Mouse (Mus musculus) cerebellum, postnatal 36 days (tissue): ENCODE measurements around the gene Sars.

ENCODE experiments used
- DNase-seq, 2 experiments: peaks; one replicate each; pipeline ENCODE4 v3.0.0; 2021 to 2022; ENCODE audit warnings: mixed read lengths in 2 of 2

The Sars gene

GRCm38 (mm10) chr3:108423844-108424801 is 20.9 kb downstream of the Sars start:
- DNase-seq: peak; percentile 75 to 77

DNA sequence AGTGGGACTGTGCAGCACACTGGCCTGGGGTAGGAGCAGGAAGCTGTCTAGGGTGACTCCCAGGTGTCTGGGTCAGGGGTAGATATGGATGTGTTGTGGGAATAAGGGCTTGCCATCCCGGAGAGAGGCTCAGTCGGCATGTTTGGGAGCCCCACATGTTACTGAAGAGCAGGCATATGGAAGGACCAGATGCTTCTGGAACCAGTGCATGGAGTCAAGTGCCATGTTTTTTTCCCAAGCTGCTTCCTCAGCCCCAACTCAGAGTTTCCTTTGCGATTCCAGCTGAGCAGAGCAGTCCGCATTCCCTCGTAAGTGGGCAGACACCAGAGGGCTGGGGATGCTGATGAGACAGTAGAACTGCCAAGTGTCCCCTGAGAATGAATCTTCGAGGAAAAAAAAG is 22.0 kb downstream of the Sars start:
- no peak for DNase-seq

DNA sequence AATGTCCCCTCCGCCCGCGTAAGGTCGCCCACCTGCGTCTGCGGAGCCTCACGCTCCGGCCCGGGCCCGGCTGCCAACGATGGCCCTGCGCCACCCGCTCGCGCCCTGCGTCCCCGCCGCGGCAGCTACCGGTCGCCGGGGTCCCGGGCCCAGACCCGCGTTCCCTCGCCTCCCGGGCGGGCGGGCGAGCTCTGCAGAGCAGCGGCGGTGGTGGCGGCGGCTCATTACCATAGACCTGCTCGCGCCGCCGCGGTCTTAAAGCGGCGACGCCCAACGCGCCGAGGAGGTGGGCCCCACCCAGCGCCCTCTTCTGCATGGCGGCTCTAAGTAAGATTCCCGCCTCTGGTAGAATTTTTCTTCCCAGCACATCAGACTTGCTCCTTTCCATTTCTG is 29.2 kb downstream of the Sars start:
- peak; percentile 84 to 89 for DNase-seq

DNA sequence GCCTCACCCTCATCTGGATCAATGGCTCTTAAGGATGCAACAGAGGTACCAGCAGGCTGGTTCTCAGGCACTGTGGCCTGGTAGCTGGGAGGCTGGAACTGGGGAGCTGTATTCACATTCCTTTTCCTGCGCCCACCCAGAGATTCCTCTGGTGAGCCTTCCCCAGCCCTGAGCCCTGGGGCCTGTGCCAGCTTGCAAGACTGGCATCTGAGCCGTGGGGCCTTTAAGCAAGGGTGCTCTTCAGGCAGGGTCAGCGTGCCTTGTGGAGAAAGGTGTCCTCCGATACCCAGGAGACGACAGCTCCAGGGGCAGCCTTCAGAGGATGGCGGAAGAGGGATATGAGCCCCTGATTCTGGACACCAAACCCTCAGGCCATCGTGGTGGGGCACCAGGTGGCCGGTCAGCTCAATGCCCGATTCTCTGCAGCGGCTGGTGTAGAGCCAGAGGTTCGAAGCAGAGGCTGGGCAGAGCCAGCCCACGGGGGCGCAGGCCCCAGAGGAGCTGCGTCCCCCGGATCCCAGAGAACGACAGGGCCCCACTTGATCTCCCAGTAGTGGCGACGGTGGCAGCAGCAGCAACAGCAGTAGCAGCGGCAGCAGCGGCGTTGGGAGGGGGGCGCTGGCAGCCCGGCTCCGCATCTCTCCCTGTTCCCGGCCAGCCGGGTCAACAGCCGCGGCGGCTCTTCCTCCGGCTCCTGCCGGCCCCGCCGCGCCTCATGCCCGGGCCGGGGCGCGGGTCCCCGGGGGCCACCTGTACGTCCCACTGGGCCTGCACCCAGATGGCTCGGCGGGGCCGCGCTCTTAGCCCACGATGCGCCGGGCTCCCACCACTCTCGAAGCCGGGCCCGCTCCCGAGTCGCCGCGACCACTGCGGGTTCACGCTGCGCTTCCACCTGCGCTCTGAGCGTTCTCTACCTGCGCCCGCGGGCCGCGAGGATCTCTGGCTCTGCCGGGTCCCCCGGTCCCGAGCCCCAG is 29.9 kb downstream of the Sars start, which contains the start of gene Celsr2:
Gene Celsr2, minus strand, starts transcription at position 696 of the 974 bp plus-strand sequence.
- peak in 1 of 2 experiments; percentile 35 for DNase-seq

DNA sequence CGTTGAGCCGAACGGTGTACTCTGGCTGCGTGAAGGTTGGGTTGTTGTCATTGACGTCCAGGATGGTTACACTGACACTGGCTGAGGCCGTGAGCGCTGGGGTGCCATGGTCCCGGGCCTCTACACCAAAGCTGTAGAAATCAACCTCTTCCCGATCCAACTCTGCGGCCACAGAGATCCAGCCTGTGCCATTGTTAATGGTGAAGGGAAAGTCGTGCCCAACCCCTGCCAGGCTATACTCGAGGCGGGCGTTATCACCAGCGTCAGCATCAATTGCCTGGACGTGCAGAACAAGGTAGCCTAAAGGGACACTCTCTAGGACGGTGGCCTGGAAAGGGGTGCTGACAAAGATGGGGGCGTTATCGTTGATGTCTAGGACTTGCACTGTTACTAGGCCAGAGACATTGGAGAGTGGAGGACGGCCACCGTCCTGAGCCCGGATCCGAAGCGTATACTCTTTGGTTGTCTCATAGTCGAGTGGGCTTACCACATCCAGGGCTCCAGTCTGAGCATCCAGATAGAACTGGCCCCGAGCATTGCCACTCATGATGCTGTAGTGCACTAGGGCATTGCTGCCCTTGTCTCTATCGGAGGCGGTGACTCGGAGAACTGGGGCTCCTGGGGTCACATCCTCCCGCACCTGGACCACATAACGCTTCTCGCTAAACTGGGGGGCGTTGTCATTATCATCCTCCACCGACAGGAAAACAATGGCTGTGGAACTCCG is 31.2 kb downstream of the Sars start:
- DNase-seq: no peak

GRCm38 (mm10) chr3:108411754-108412121 is 33.3 kb downstream of the Sars start:
- DNase-seq: peak; percentile 59 to 71

DNA sequence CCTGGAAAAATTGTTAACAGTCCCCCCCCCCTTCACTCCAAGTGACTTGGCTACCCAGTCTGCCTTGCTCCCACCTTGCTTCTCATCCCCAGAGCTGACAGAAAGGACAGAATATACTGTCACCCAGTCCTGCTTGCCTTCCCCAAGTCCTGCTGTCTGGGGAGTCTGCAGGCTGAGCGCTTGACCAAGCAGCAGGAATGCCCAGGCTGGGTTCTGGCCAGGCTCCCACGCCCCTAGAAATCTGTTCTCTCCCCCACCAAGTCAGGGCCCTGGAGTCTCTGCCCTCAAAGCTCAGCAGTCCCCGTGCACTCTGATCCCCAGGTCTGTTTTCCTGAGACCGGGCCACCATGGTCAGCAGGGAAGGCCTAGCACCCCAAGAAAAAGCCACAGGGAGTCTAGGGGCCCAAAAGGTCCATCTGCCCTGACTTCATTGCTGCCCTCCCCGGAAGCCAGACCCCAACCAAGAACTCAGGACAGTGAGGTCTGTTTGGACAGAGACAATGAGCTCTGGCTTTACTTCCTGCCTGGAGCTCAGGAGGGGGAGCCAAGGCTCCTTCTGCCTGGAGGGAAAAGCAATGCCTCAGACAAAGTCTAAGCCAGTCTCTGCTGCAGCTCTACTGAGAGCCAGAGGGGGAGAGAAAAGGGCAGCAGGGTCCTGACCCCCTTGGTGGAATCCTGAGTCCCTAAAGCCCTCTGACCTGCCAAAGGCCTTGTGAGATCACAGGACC is 33.8 kb downstream of the Sars start:
- DNase-seq: no peak

DNA sequence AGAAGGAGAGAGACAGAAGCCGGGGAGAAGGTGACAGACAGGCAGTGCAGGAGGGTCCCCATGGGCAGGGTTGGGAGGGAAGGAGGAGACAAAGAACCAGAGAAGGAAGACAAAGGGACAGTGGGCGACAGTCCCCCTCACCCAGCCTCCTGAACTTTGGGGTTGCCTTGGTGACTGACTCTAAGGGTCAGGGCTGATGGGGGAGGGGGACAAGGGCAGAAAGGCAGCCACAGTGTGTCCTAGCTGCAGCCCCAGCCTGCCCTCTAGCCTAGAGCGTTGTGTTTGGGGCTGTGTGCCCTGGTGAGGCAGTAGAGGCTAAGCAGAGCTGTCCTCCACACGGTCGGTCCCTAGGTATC is 34.7 kb downstream of the Sars start:
- no peak for DNase-seq

- peak; percentile 40 to 55 for DNase-seq
Observed at GRCm38 (mm10) chr3:108409656-108410358, 35.2 kb downstream of the Sars start.

- DNase-seq: no peak
Observed at GRCm38 (mm10) chr3:108408517-108409008, 36.4 kb downstream of the Sars start.

DNA sequence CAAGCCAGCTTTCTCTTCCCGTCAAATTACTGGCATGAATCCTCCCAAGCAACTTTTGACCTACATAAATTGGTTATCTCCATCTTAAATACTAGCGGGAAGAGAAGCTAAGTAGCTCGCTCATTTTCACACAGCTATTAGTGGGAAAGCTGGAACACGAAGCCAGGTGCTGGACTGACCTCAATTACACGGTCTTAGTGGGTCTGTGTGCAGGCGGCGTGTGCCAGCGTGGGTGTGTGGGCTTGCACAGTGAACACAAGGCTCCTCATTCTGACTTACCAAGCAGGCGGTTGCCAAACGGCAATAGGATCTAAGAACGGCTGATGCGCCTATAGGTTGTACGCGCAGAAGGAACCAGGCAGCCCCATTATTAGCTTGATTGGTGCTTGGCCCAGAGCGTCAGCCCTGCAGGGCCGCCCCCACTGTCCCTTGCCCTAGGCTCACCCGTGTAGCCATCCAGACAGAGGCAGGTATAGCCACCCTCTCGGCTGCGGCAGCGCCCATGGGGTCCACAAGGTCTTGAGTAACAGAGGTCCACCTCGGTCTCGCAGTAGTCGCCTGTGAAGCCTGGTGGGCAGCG is 38.6 kb downstream of the Sars start:
- no peak for DNase-seq

DNA sequence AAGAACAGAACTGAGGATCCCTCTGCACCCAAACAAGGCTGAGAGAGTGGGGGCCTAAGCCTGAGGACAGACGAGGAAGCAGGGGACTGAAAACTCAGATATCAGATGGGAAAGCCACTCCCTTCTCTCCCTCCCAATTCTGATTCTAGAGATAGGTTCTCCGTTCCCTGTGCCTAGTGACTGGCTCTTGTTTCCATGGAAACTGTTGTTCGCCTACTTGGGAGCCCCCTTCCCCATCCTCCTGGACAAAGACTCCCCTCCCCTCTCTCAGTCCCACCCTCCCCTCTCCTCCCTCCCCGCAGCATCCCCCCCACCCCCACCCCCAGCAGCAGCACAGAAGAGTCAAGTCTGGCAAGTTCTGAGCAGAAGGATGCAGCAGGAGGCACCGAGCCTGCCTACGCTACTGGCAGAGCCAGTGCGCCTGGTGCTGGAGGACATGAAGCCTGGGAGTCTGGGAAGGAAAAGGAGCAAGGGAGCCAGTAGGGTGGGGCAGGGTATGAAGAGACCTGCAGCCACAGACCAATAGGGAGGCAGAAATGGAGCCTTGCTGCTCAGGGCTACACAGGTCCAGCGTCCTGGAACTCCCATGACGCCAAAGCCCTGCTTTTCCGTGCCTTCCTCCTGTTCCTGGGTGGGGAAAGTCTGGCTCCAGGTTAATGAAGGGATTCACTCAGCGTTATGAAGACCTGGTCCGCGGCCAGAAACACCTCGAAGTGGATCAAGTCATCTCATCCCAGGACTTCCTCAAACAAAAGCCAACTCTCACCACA is 39.3 kb downstream of the Sars start:
- no peak for DNase-seq

- DNase-seq: no peak
Observed at GRCm38 (mm10) chr3:108402528-108402920, 42.5 kb downstream of the Sars start.

DNA sequence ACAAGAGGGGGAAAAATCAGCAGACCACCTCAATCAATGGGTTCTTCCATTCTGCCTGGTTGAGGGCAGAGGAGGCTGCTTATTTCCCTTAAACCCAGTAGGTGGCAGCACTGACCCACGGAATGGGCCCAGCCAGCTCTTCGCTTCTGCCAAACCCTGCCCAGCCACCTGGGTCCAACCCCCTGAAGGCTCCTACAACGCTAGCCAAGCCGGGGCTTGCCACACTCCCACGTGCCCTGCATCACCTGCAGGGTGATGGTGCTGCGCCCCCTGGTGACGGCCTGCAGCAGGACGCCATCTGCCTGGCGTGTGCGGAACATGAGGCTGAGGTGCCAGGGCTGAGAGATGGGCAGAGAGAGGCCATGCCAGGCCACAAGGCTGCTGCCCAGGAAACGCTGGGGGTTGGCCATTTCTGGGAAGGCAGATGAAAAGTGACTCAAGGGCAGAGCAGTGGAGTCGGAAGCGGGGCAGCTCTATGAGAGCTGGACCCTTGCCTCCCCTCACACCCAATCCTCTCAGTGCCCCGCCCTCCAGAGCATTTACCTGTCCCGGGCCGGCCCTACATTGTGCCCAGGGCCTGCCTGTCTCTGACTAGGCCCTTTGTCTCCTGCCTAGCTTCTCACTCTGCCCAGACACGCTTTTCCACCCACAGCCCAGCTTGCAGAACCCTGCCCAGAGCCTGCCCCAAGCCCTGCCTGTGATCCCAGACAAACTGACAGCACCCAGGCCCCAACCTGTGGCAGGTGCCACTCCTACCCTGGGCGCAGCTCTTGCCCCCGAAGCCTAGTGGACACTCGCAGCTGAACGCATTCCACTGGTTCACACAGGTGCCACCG is 43.1 kb downstream of the Sars start:
- DNase-seq: peak; percentile 90 to 95

DNA sequence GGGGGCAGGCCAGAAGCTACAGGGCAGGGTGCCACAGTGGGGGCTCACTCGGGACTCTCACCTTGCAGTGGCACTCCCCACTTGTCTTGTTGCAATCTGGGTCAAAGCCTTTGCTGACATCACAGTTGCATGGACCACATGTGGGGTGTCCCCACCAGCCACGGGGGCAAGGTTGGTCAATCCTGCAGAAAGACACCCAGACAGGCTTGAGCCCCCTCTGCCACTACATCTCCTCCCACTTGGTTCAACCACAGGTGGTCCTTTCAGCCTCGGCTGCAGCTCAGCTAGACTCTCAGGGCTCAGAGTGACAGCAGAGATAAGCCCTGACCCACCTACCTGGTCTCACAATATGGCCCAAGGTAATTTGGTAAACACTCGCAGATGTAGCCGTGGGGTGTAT is 44.6 kb downstream of the Sars start:
- no peak for DNase-seq

DNA sequence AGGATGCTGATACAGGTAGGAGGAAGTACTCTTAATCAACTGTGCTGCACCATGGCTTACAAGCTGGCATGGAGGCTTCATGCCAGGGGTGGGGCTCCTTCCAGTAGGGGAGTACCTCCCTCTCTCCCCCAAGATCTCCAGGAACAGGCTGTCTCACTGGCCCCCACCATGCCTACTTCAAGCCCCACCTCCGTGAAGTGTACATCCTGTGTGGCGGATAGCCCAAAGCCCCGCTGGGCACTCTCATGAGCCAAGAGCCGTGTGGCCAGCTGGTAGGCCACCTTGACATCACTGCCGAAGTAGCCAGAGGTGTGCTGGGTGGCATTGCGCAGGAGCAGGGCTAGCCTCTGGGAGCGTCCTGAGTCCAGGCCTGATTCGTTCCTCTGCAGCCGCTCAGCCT is 46.7 kb downstream of the Sars start:
- no peak for DNase-seq

- DNase-seq: no peak
Observed at GRCm38 (mm10) chr3:108392793-108393192, 52.2 kb downstream of the Sars start.

GRCm38 (mm10) chr3:108392299-108392698 is 52.7 kb downstream of the Sars start:
- DNase-seq: no peak

DNA sequence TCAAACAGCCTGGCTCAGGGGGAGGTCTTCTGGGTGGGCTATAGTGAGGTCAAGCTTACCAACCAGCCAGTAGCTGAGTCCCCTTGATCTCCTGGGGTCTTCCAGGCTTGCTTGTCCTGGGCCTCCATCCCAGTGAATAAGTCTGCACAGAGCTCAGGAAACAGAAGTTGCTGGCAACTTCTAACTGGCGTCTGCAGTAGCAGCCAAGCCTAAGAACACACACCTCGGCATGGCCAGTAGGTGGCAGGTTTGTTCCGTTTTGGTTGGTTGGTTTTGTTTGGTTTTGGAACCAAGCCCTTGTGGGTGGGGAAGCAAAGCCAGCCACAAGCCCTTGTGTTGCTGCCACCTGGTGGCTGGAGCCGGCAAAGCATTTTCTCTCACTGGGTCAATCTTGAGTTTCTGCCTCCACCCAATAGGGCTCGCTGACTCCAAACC is 55.9 kb downstream of the Sars start:
- peak; percentile 96 to 99 for DNase-seq
